Comparison of ENCODE assay signal across 8 mouse cellular contexts in the genomic region with DNA sequence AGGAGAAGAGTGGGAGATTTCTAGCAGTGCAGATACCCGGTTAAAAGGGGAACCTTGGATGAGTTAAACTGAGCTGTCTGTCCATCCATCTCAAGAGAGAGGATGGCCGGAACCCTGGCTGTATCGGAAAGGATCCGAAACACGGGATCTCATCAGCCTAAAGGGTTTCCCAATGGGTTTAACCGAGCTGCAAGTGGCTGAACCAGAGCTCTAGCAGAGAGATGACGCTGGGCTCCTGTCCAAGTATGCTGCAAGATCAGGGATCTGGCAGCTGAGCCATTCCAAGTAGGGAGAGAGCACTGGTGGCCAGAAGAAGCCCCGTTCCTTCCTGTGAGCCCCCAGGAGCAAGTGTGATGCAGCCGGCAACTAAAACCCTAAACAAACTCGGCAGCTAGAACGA.
DNase-seq lines count a peak whose midpoint lies in the region; ATAC-seq lines count a peak whose summit lies in the region.

No protein-coding gene starts in this region.

- 78% methylated on average over 11 of the region's 11 CpGs for WGBS in forebrain, embryonic 12.5 days
- WGBS in forebrain, embryonic 10.5 days: 87% methylated on average over 11 of the region's 11 CpGs
- 77% methylated on average over 11 of the region's 11 CpGs for WGBS in liver, embryonic 12.5 days (ENCODE audit: insufficient replicate concordance)

- H3K4me3 ChIP-seq in forebrain, embryonic 12.5 days (replicated peaks): no peak overlapping the region
- no peak overlapping the region for H3K4me3 ChIP-seq in forebrain, embryonic 10.5 days
- H3K4me3 ChIP-seq in liver, embryonic 12.5 days: 0 out of 2 replicates have a peak overlapping the region, but pooled peaks have one; percentile 1

- H3K4me2 ChIP-seq in forebrain, embryonic 12.5 days: peak overlapping the region; percentile 58; the same call in 1 of the 2 replicates
- H3K4me2 ChIP-seq in liver, embryonic 12.5 days: peak overlapping the region; percentile 41; the same call in 1 of the 2 replicates

- H3K4me1 ChIP-seq in forebrain, embryonic 12.5 days: peaks cover 22% of the 10 kb centered on the region
- H3K4me1 ChIP-seq in forebrain, embryonic 10.5 days: peaks cover 26% of the 10 kb centered on the region
- peaks cover 47% of the 10 kb centered on the region for H3K4me1 ChIP-seq in liver, embryonic 12.5 days

- H3K9ac ChIP-seq in forebrain, embryonic 12.5 days: no peak overlapping the region
- H3K9ac ChIP-seq in liver, embryonic 12.5 days: no peak overlapping the region

- ATAC-seq in forebrain, embryonic 12.5 days (ENCODE audit: low FRiP score): no peak
- no peak for ATAC-seq in liver, embryonic 12.5 days
- no peak for ATAC-seq in megakaryocyte, adult 5-6 weeks (ENCODE audit: poor library complexity, severe bottlenecking)

- no peak for DNase-seq in forebrain, embryonic 10.5 days (ENCODE audit: extremely low spot score, low spot score)
- DNase-seq in MN1 (ENCODE audit: low spot score): peak; percentile 62
- peak; percentile 64 to 72 for DNase-seq in cerebellum, postnatal 36 days
- DNase-seq in heart, postnatal 4 days: peak; percentile 64
- peak; percentile 72 for DNase-seq in right cerebral cortex, postnatal 14 days

- no peaks in the 10 kb centered on the region for H3K9me3 ChIP-seq in forebrain, embryonic 12.5 days
- H3K9me3 ChIP-seq in forebrain, embryonic 10.5 days: no peaks in the 10 kb centered on the region
- H3K9me3 ChIP-seq in liver, embryonic 12.5 days (replicated peaks): no peaks in the 10 kb centered on the region

- H3K27ac ChIP-seq in forebrain, embryonic 12.5 days: no peak overlapping the region
- H3K27ac ChIP-seq in forebrain, embryonic 10.5 days: no peak overlapping the region
- no peak overlapping the region for H3K27ac ChIP-seq in liver, embryonic 12.5 days

- H3K36me3 ChIP-seq in forebrain, embryonic 12.5 days (replicated peaks): peaks cover 3% of the 10 kb centered on the region; the same call in 1 of the 2 replicates
- H3K36me3 ChIP-seq in forebrain, embryonic 10.5 days (replicated peaks): peaks cover 55% of the 10 kb centered on the region
- H3K36me3 ChIP-seq in liver, embryonic 12.5 days: peaks cover 83% of the 10 kb centered on the region

- no peaks in the 10 kb centered on the region for H3K27me3 ChIP-seq in forebrain, embryonic 12.5 days
- H3K27me3 ChIP-seq in forebrain, embryonic 10.5 days (ENCODE audit: poor library complexity, severe bottlenecking): peaks cover 3% of the 10 kb centered on the region; the same call in 1 of the 2 replicates
- no peaks in the 10 kb centered on the region for H3K27me3 ChIP-seq in liver, embryonic 12.5 days (replicated peaks)
